Mouse (Mus musculus): ENCODE data around the gene Zfp990.
"Not testable (repeated sequence)": the region's sequence is repeated elsewhere in the genome, so short reads cannot be mapped to it uniquely, and the experiment has no call there.

The Zfp990 gene

DNA sequence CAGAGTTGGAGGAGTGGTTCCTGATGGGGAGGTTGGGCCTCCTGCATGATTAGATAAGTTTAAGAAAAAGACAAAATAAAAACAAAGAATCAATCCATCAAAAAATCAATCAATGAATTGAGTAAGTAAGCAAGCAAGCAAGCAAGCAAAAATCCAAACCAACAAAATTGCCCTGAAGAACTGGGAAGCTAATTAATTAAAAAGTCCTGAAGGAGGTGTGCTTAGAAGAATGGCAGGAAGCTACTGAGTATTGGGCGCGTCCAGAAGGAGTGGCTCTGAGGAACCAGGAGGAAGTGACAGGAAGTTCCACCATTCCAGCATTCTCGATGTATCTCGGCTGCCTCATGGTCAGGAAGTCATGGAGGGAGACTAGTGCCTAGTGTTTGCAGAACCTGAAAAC is at the start of gene Zfp990:
Zfp990 (plus strand) TSS at position 301 of the 400 bp plus-strand sequence.
- not testable (repeated sequence) for DNase-seq (ENCODE audit: low read depth, low spot score)

DNA sequence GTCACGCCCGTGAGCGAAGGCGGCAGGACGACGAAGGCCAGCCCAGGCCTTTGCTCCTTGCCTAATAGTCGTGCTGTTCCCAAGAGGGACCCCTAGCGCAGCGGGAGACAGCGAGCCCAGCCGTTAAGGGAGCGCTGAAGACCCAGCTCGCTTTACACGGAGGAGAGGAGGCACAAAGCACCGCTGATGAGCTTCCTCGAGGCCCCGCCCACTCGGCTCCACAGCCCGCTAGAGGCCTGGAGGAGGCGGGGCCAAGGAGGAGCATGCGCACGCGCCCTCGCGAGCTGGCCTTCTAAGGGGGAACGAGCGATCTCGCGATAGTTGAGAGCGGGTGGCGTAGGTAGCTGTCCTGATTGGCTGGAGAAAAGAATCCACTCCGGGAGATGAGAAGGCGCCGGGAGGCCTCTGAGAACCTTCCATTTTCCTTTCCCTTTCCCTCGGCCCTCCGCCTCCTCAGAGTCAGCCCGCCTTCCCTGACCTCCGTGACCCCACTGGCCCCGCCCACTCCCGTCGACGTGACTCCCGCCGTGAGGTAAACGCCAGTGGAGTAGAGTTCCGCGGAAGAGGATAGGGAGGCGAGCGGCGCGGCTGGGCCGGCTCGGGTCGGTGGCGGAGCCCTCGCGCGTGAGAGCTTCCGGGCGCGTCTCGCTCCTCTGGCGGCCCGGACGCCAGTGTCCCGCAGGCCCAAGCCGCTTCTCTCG is 46.9 kb upstream of the Zfp990 start:
- DNase-seq (ENCODE audit: low read depth, low spot score) = not testable (repeated sequence)

- DNase-seq (ENCODE audit: low read depth, low spot score) = no peak
These were observed 32.4 kb upstream of the Zfp990 start for GRCm38 (mm10) chr4:145478128-145478527.

- not testable (repeated sequence) for DNase-seq (ENCODE audit: low read depth, low spot score)
These were observed 29.9 kb upstream of the Zfp990 start for GRCm38 (mm10) chr4:145480699-145481098.

DNA sequence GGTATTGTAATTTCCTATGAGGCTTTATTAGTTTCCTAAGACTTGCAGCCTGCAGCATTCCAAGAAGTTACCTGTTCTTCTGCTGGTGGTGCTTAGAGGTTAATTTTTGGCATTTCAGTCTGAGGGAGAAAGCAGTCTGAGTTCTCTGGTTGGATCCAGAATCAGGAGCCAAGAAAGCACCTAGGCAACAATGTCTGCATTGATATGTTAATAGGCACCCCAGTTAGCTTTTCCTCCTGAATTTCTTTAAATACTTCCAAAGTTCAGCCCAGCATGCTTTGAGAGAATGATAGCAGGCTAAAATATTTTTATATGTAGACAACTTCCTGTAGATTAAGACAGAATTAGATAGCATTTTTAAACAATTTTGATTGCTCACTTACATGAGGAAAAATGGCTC is 21.2 kb upstream of the Zfp990 start:
- DNase-seq (ENCODE audit: low read depth, low spot score) = no peak

GRCm38 (mm10) chr4:145492132-145492531 is 18.4 kb upstream of the Zfp990 start:
- DNase-seq (ENCODE audit: low read depth, low spot score) = no peak

DNA sequence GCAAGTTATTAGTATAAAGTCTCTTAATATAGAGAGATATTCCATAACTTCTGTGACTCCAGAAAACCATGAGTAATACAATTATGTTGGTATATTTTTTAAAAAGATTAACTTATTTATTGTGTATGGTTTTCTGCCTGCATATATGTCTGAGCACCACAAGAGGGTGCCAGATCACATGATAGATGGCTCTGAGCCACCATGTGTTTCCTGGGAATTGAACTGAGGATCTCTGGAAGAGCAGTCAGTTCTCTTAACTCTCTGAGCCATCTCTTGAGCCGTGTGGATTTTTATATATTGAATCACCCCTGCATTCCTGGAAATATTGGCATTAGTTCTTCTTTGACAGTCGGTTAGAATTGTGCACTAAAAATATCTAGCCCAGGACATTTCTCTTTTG is 17.2 kb upstream of the Zfp990 start:
- not testable (repeated sequence) for DNase-seq (ENCODE audit: low read depth, low spot score)

- not testable (repeated sequence) for DNase-seq (ENCODE audit: low read depth, low spot score)
These were observed 4.1 kb downstream of the Zfp990 start for GRCm38 (mm10) chr4:145514637-145515036.

- DNase-seq (ENCODE audit: low read depth, low spot score) = not testable (repeated sequence)
These were observed 5.4 kb downstream of the Zfp990 start for GRCm38 (mm10) chr4:145515776-145516565.

DNA sequence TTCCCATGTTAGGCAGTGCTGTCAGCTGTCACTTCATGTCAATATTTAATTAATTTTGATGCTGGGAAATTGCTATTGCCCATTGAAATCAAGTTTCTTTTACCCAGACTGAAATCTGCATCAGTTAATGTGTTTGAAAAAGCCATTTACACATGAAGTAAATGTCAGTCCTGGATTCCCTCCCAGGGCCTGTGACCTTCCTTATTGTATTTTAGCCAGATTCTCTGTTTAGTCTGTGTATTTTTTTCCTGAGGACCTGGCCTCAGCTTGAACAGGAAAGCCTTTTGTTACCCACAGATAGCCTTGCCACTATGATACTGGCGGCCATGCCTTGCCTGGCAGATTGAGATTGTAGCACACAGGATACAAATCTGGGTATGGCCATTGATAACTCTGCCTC is 6.8 kb downstream of the Zfp990 start:
- DNase-seq (ENCODE audit: low read depth, low spot score) = not testable (repeated sequence)

- DNase-seq (ENCODE audit: low read depth, low spot score) = not testable (repeated sequence)
These were observed 33.3 kb downstream of the Zfp990 start for GRCm38 (mm10) chr4:145543861-145544260.

DNA sequence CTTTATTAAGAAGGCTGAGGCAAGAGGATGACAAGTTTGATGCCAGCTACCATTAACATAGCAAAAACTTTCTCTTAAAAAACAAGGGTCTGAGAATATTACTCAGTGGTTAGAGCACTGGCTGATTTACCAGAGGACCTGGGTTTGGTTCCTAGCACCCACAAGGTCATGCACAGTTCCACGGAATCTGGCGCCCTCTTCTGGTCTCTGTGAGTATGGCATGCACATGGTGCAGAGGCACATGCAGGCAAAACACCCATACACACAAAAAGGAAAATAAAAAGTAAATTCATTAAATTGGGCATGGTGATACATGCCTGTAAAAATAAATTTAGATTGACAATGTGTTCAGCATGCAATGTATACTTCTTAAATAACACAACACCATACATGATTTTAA is 34.5 kb downstream of the Zfp990 start:
- not testable (repeated sequence) for DNase-seq (ENCODE audit: low read depth, low spot score)

GRCm38 (mm10) chr4:145545734-145546349 is 35.3 kb downstream of the Zfp990 start:
- DNase-seq (ENCODE audit: low read depth, low spot score) = not testable (repeated sequence)

DNA sequence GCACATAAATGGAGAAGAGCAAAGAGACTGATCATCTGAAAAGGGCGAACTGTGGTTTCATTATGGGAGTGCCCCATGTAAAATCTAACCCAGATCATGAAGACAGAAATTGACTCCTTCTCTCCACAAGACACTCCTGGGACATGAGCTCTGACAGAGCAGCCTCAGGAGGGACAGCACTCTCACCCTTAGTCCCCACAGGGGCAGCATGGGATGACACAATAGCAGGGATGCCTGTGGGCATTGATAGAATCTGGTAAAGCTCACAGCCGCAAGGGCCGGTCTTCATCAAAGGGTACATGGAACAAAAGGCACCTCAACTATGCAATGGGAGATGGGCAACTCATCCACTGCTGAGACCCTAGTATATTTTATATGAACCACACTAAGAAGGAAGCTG is 35.9 kb downstream of the Zfp990 start:
- DNase-seq (ENCODE audit: low read depth, low spot score) = not testable (repeated sequence)

DNA sequence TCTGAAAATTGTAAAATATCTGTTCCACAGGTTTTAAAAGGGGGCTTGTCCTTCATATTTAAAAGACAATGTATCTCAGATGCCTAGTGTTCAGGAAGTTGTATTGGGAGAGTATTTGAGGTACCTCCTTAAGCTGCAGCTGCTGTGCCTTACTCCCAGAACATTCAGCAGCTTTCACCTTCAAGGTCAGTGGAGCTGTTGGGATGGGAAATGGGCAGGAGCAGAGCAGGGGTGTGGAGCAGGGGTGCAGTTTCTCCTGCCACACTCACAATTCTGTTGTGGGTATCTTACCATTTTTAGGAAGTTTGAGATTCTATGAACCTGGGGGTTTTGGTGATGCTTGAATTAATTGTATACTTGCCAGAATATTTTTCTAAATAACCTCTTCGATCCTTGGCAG is 46.1 kb downstream of the Zfp990 start:
- no peak for DNase-seq (ENCODE audit: low read depth, low spot score)

GRCm38 (mm10) chr4:145559505-145560099 is 49.0 kb downstream of the Zfp990 start:
- DNase-seq (ENCODE audit: low read depth, low spot score) = no peak

DNA sequence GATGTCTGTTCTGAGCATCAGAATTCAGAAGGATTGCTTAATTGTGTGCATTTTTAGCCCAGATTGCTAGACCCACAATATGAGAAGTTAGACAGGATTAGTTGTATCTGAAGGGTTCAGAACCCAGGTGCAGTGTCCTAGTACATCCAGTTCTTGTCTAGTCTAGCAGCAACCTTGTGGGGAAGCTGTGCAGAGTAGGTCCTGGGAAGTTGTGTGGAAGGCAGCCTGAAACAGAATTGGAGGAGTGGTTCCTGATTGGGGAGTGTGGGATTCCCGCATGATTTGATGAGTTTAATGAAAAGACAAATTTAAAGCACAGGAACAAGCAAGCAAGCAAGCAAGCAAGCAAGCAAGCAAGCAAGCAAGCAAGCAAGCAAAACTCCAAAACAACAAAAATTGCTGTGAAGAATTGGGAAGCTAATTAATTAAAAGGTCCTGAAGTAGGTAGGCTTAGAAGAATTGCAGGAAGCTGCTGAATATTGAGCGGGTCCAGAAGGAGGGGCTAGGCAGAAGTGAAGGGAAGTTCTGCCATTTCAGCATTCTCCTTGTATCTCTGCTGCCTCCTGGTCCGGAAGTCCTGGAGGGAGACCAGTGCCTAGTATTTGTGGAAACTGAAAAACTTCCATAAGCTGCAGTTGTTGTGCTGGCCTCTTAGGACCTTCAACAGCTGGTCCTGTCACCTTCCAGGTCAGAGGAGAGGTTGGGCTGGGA is 53.7 kb downstream of the Zfp990 start:
- no peak for DNase-seq (ENCODE audit: low read depth, low spot score)

DNA sequence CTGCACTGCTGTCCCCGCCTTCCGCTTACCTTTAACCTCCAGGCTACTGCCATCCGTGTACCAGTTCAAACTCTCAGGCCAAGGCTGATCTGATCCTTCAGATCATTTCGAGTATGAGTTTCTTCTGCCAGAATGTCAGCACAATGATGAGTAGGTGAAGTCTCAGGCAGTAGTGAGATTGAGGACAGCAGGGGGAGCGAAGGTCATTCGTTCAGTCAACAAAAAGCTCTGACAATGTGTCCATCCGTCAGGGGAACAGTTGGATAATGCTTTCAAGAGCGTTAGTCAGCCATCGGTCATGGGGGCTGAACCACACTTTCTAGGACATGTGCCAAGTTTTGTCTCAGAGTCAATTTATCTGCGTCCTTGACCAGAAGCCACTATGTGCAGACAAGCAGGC is 59.9 kb downstream of the Zfp990 start:
- DNase-seq (ENCODE audit: low read depth, low spot score) = not testable (repeated sequence)

GRCm38 (mm10) chr4:145576623-145577022 is 66.1 kb downstream of the Zfp990 start:
- not testable (repeated sequence) for DNase-seq (ENCODE audit: low read depth, low spot score)

- not testable (repeated sequence) for DNase-seq (ENCODE audit: low read depth, low spot score)
These were observed 69.8 kb downstream of the Zfp990 start for GRCm38 (mm10) chr4:145580333-145580732.

- DNase-seq (ENCODE audit: low read depth, low spot score) = not testable (repeated sequence)
These were observed 74.5 kb downstream of the Zfp990 start, which contains the start of gene Gm13212 for GRCm38 (mm10) chr4:145585078-145585477. TSS of gene Gm13212 (plus strand) at chr4:145585166.
